Mouse (Mus musculus) stomach, postnatal 0 days (tissue): ENCODE measurements at regions not wholly inside any gene's neighbourhood (a gene's known extent, or its start where the extent isn't known, plus 50 kb on each side); places are given as distances from the start of the nearest gene placed in this dataset.
A peak's percentile ranks its signal among the peaks of the same experiment; 100 is the strongest.

Experiments
- CTCF ChIP-seq: IDR thresholded peaks from 2 replicates; pipeline ENCODE4 v1.5.1; 2016; ENCODE audit warnings: antibody characterized with exemption, low read depth, mild to moderate bottlenecking, moderate library complexity
- EP300 ChIP-seq: optimal IDR thresholded peaks from 2 replicates; pipeline ENCODE3; 2016; ENCODE audit warnings: antibody characterized with exemption

DNA sequence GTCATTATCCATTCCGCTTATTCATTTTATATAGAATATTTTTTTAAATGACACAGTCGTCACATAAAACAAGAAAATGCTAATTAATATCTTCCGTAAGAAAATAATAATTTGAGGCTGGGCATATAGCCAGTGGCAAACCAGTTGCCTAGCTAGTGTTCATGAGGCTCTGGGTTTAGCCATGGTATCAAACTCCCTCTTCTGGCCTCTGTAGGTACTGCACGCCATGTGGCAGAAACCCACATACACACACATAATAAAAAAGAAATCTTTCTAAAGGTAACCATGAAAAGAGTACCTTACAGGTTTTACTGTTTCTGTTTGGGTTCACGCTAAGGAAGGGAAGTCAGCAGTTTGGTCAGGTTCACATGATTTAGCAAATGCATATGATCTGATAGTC, 159.2 kb upstream of the Akirin2 start:
- TF ChIP-seq CTCF (peak; percentile 46), EP300 (no peak)
